Mouse (Mus musculus): ENCODE results near the gene Clec16a. TPM values are rescaled to one million over a fixed set of nuclear protein-coding genes. Genes with fewer than 3 reads are reported as not detected.

The Clec16a gene
- polyA plus RNA-seq, 1 experiment, result 6.3 TPM

GRCm38 (mm10) chr16:10763540-10764264 is 218.6 kb downstream of the Clec16a start:
- peaks cover 4% of the 10 kb centered on the region; the same call in 1 of the 2 replicates for H3K4me1 ChIP-seq (ENCODE audit: control insufficient read depth, insufficient read depth, low read length)
- WGBS, result 52% methylated on average over 6 of the region's 6 CpGs
- H3K4me3 ChIP-seq (replicated peaks; ENCODE audit: control insufficient read depth, low read depth, low read length), result no peak overlapping the region
- H3K27ac ChIP-seq (ENCODE audit: control insufficient read depth, insufficient read depth, low read depth, low read length, poor library complexity), result no peak overlapping the region
- no peak for TF ChIP-seq CTCF (IDR thresholded peaks at IDR 0.05; ENCODE audit: control insufficient read depth, insufficient read depth, low read length)
- no peak for TF ChIP-seq POLR2A (IDR thresholded peaks at IDR 0.05; ENCODE audit: borderline replicate concordance, control insufficient read depth, low read depth, low read length)

- peaks cover 4% of the 10 kb centered on the region; the same call in 1 of the 2 replicates for H3K4me1 ChIP-seq (ENCODE audit: control insufficient read depth, insufficient read depth, low read length)
- H3K27ac ChIP-seq (ENCODE audit: control insufficient read depth, insufficient read depth, low read depth, low read length, poor library complexity), result no peak overlapping the region
- TF ChIP-seq POLR2A (IDR thresholded peaks at IDR 0.05; ENCODE audit: borderline replicate concordance, control insufficient read depth, low read depth, low read length) (no peak), CTCF (IDR thresholded peaks at IDR 0.05; ENCODE audit: control insufficient read depth, insufficient read depth, low read length) (no peak)
- WGBS, result 12% methylated on average over 2 of the region's 2 CpGs
- H3K4me3 ChIP-seq (replicated peaks; ENCODE audit: control insufficient read depth, low read depth, low read length), result no peak overlapping the region
Observed at GRCm38 (mm10) chr16:10764323-10764722, 219.2 kb downstream of the Clec16a start.

GRCm38 (mm10) chr16:10767158-10767557 is 222.0 kb downstream of the Clec16a start:
- Histone ChIP-seq H3K4me1 (ENCODE audit: control insufficient read depth, insufficient read depth, low read length) (peaks cover 13% of the 10 kb centered on the region), H3K27ac (ENCODE audit: control insufficient read depth, insufficient read depth, low read depth, low read length, poor library complexity) (no peak overlapping the region), H3K4me3 (replicated peaks; ENCODE audit: control insufficient read depth, low read depth, low read length) (no peak overlapping the region)
- peak; percentile 62 for TF ChIP-seq CTCF (IDR thresholded peaks at IDR 0.05; ENCODE audit: control insufficient read depth, insufficient read depth, low read length)
- TF ChIP-seq POLR2A (IDR thresholded peaks at IDR 0.05; ENCODE audit: borderline replicate concordance, control insufficient read depth, low read depth, low read length), result no peak
- 44% methylated on average over 4 of the region's 4 CpGs for WGBS

GRCm38 (mm10) chr16:10768821-10769220 is 223.7 kb downstream of the Clec16a start:
- H3K27ac ChIP-seq (ENCODE audit: control insufficient read depth, insufficient read depth, low read depth, low read length, poor library complexity), result no peak overlapping the region
- H3K4me3 ChIP-seq (replicated peaks; ENCODE audit: control insufficient read depth, low read depth, low read length), result no peak overlapping the region
- WGBS, result 4% methylated on average over 9 of the region's 9 CpGs
- TF ChIP-seq CTCF (IDR thresholded peaks at IDR 0.05; ENCODE audit: control insufficient read depth, insufficient read depth, low read length) (no peak), POLR2A (IDR thresholded peaks at IDR 0.05; ENCODE audit: borderline replicate concordance, control insufficient read depth, low read depth, low read length) (no peak)
- H3K4me1 ChIP-seq (ENCODE audit: control insufficient read depth, insufficient read depth, low read length), result peaks cover 13% of the 10 kb centered on the region

- Histone ChIP-seq H3K4me1 (ENCODE audit: control insufficient read depth, insufficient read depth, low read length) (peaks cover 13% of the 10 kb centered on the region), H3K4me3 (replicated peaks; ENCODE audit: control insufficient read depth, low read depth, low read length) (no peak overlapping the region), H3K27ac (ENCODE audit: control insufficient read depth, insufficient read depth, low read depth, low read length, poor library complexity) (0 out of 2 replicates have a peak overlapping the region, but pooled peaks have one; percentile 19)
- no peak for TF ChIP-seq CTCF (IDR thresholded peaks at IDR 0.05; ENCODE audit: control insufficient read depth, insufficient read depth, low read length)
- no peak for TF ChIP-seq POLR2A (IDR thresholded peaks at IDR 0.05; ENCODE audit: borderline replicate concordance, control insufficient read depth, low read depth, low read length)
- WGBS, result 14% methylated on average over 2 of the region's 2 CpGs
Observed at GRCm38 (mm10) chr16:10769661-10770060, 224.5 kb downstream of the Clec16a start.

GRCm38 (mm10) chr16:10770531-10771325 is 225.6 kb downstream of the Clec16a start:
- no peak for TF ChIP-seq POLR2A (IDR thresholded peaks at IDR 0.05; ENCODE audit: borderline replicate concordance, control insufficient read depth, low read depth, low read length)
- no peak overlapping the region for H3K27ac ChIP-seq (ENCODE audit: control insufficient read depth, insufficient read depth, low read depth, low read length, poor library complexity)
- H3K4me3 ChIP-seq (replicated peaks; ENCODE audit: control insufficient read depth, low read depth, low read length), result no peak overlapping the region
- WGBS, result 33% methylated on average over 4 of the region's 4 CpGs
- H3K4me1 ChIP-seq (ENCODE audit: control insufficient read depth, insufficient read depth, low read length), result peaks cover 13% of the 10 kb centered on the region

GRCm38 (mm10) chr16:10771769-10772510 is 226.8 kb downstream of the Clec16a start:
- peaks cover 13% of the 10 kb centered on the region for H3K4me1 ChIP-seq (ENCODE audit: control insufficient read depth, insufficient read depth, low read length)
- WGBS, result 26% methylated on average over 19 of the region's 19 CpGs
- peak overlapping the region; percentile 45 for H3K27ac ChIP-seq (ENCODE audit: control insufficient read depth, insufficient read depth, low read depth, low read length, poor library complexity)
- H3K4me3 ChIP-seq (replicated peaks; ENCODE audit: control insufficient read depth, low read depth, low read length), result no peak overlapping the region
- TF ChIP-seq CTCF (IDR thresholded peaks at IDR 0.05; ENCODE audit: control insufficient read depth, insufficient read depth, low read length) (no peak), POLR2A (IDR thresholded peaks at IDR 0.05; ENCODE audit: borderline replicate concordance, control insufficient read depth, low read depth, low read length) (no peak)

GRCm38 (mm10) chr16:10773543-10773942 is 228.4 kb downstream of the Clec16a start:
- Histone ChIP-seq H3K4me1 (ENCODE audit: control insufficient read depth, insufficient read depth, low read length) (peaks cover 11% of the 10 kb centered on the region), H3K4me3 (replicated peaks; ENCODE audit: control insufficient read depth, low read depth, low read length) (no peak overlapping the region), H3K27ac (ENCODE audit: control insufficient read depth, insufficient read depth, low read depth, low read length, poor library complexity) (no peak overlapping the region)
- no peak for TF ChIP-seq CTCF (IDR thresholded peaks at IDR 0.05; ENCODE audit: control insufficient read depth, insufficient read depth, low read length)
- TF ChIP-seq POLR2A (IDR thresholded peaks at IDR 0.05; ENCODE audit: borderline replicate concordance, control insufficient read depth, low read depth, low read length), result no peak
- 89% methylated on average over 8 of the region's 8 CpGs for WGBS
